Mouse (Mus musculus): ENCODE results near the gene Enpp3. TPM values are rescaled to one million over a fixed set of nuclear protein-coding genes. Genes with fewer than 3 reads are reported as not detected.
A peak's percentile ranks its signal among the peaks of the same experiment; 100 is the strongest.

Enpp3 gene
- total RNA-seq (2021): under 1 TPM; 0.32 to 0.56 TPM
- long read RNA-seq: 0 reads

DNA sequence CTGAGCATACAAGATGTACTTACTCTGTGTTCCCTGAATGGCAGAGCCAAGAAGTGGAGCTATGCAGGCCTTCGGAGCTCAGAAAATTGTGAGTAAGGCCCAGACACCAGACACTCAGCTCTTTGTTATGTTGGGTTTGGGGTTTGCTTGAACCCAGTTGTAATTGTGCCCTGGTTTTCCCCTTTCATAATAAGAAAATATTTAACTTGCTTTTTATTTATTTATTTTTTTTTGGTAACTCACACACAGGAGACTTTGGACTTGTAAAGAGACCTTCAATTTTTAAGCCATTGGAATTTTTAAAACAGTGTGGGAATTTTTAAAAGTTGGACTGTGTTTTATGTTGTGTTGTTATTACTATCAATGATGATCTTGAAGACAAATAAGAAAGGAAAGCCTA lies at the start of gene Enpp3:
Enpp3 (minus strand) TSS at position 148 of the 400 bp plus-strand sequence.
- no peak for DNase-seq (ENCODE audit: low spot score in 2 of 2)

DNA sequence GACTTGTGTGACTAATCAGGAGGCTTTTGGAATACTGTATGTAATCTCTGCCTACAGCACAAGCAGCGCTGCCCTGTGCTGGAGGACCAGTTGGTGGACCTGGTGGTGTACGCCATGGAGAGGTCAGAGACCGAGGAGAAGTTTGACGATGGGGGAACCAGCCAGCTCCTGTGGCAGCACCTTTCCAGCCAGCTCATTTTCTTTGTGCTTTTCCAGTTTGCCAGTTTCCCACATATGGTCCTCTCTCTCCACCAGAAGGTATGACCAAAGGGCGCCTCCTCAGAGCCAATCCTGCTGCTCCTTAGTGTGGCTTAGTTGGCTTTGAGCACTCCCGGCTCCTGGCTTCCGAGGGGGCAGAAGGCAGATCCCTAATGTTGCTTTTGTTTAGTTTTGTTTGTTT lies 45.7 kb upstream of the Enpp3 start:
- DNase-seq (ENCODE audit: low spot score in 2 of 2): no peak

DNA sequence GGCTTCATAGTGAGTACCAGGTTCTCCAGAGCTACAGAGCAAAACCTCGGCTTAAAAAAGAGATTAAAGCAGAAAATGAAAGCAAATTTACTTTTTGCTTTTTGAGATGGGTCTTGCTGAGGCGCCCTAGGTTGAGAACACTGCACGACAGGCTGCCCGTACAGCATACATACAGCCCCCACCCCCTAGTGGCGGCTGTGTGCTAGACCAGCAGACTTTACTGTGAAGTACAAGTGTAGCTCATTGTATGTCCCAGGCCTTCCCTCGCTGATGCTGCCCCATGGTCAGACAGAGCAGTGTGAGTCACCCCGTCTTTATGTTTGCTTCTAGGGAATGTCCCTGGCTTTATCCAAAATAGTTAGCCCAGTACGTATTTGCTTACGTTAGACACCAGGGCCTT lies 43.4 kb upstream of the Enpp3 start:
- peak in 1 of 2 experiments; percentile 17 for DNase-seq (ENCODE audit: low spot score in 2 of 2)

DNA sequence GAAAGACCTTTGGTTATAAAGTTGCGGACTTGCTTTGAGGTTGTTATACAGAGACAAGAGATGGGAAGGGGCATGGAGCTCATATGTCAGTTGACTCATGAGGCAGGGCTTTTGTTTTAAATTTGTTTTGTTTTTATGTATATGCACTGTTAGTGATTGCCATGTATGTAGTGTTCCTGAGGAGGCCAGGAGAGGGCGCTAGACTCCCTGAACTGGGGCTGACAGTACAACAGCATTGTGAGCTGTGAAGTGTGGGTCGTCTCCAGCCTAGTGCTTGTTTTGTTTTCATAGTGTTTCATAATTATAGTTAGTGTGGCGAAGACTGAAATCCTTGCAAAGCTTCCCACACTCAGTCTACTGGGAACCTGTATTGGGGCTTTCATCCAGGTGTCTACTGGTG lies 31.0 kb upstream of the Enpp3 start:
- no peak for DNase-seq (ENCODE audit: low spot score in 2 of 2)

DNA sequence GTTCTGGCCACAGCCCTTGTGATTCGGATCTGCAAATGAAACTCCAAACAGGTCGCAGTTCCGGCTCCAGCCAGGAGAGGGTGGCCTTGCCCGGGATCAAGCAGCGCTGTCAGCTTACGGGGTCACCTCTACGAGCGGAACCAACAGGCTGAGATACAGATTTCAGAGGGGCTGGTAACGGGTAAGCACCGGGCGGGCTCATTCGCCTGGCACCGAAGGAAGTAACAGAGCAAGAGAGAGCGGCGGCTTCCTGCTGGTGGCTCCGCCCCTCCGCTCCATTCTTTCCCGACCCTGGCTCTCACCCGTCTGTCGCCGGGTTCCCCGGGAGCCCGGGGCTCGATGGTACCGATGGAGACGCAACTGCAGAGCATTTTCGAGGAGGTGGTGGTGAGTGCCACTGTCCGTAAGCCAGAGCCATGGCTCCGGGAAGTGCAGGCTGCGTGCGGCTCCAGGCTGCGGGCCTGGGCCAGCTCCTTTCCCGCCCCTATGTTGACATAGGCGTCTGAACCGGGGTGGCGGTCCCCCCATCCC lies 27.2 kb upstream of the Enpp3 start, which contains the start of gene Med23:
Med23 (plus strand) TSS at position 227 of the 531 bp plus-strand sequence.
- DNase-seq (ENCODE audit: low spot score in 2 of 2): peak; percentile 97 to 100

DNA sequence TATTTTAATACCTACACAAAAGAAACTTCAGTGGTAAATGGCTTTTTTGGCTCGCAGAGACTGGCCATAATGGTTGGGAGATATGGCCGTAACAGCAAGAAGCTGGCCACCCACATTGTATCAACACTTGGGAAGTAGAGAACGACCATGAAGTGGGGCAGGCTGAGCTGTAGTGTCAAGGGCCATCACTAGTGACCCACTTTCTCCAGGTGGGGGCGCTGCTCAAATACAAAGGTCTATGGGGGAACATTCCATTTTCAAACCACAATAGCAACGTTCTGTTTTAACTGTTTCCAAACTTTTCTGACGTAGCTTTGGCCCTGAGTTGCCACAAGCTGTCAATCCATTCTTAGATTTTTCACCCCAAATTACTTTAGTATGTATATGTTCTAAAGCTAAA lies 21.8 kb upstream of the Enpp3 start:
- no peak for DNase-seq (ENCODE audit: low spot score in 2 of 2)

DNA sequence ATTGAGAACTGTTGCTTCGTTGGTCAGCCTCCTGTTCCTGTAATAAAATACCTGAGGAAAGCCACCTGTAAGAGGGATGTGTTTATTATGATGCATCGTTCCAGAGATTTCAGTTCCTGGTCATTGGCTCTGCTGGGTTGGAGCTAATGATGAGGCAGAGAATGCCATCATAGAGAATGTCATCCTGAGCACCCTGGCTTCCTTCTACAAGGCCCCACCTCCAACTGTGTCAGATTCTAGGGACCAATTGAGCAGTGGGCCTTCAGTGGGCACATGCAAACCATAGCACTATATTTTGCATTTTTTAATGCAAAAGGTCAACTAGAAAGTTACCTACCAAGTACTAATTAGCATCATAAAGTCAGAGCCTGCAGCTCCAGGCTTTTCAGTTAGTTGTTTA lies 20.5 kb upstream of the Enpp3 start:
- DNase-seq (ENCODE audit: low spot score in 2 of 2): no peak

DNA sequence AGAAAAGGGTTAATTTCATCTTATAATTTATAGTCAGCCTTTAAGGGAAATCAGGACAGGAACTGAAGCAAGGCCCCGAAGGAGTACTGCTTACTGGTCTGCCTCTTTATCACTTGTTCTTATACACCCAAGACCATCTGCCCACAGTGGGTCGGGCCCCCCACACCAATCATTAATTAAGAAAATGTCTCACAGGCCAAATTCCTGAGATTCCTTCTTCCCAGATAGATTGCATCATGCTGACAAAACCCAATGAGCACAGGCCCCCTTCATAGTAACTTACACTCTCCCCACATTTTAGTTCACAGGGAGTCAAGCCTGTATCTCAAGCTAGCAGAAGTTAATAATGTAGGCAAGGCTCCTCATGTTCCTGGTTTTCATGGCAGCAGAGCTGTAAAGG lies 625 bp downstream of the Enpp3 start:
- no peak for DNase-seq (ENCODE audit: low spot score in 2 of 2)

DNA sequence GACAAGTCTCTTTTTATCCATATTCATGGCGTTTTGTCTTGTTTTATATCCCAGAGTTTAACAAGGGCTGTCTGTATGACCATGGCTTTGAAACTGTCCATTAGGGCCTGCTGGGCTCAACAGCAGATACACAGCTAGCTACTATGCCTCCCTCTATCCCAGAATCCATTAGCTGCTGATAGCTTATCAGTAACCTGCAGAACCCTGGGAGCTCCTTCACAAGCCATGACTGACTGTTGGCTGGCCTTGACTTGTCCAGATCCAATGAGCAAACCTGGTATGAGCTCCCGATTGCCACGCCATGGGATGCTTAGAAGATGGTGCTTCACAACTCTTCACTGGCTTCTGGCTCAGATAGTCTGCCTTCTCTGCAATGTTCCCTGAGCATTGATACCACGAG lies 1.8 kb downstream of the Enpp3 start:
- no peak for DNase-seq (ENCODE audit: low spot score in 2 of 2)

DNA sequence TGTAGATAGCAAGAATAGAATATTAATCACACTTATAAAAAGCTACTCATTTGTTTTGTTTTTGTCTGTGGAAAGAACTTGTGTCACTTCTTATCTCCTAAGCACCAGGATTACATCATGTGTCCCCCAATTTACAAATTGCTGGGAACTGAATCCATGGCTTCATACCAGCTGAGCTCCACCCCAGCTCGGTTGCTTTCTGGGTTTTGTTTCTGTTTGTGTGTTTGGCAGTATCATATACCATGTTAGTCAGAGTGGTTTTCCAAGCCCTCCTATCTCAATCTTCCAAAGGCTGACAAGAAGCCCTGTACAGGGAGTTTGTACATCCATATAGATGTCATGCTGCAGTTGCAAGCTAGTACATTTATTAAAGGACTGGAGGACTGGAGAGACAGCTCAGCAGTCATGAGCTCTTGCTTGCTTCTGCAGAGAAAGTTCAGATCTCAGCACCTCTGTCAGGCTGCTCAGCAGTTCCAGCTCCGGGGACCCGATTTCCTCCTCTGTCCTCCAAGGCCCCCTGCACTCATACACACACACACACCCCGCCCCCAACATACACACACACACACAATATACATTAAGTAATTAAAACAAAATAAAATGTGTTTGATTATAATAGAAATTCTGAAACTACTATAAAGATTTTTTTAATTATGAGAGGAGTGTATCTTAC lies 6.1 kb downstream of the Enpp3 start:
- DNase-seq (ENCODE audit: low spot score in 2 of 2): no peak

DNA sequence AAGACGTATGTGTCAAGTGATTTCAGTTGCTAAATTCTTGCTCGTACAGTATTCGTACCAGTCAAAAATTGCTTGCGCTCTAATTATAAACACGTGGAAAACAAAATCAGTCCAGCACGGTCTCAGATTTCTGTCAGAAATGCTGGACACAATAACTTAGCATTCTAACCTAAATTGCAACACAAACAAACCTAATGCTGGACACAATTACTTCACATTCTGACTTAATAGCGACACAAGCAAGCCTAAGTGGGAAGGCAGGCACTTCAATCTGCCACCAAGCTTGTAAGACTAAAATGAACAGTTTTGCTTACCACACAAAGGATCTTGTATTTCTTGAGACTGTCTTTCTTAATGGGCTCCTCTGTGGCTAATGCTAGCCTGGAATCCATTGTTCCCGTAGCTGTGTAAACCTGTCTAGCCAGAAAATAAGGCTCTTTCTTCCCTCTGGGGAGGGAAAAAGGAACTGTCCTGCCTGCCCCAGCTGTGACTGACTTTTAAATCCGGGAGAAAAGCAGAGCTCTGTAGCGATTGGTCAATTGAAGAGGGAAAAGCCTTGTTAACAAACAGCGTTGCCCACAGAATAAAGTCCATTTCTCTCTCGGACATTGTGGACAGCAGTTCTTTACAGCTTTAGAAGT lies 6.8 kb downstream of the Enpp3 start:
- no peak for DNase-seq (ENCODE audit: low spot score in 2 of 2)

DNA sequence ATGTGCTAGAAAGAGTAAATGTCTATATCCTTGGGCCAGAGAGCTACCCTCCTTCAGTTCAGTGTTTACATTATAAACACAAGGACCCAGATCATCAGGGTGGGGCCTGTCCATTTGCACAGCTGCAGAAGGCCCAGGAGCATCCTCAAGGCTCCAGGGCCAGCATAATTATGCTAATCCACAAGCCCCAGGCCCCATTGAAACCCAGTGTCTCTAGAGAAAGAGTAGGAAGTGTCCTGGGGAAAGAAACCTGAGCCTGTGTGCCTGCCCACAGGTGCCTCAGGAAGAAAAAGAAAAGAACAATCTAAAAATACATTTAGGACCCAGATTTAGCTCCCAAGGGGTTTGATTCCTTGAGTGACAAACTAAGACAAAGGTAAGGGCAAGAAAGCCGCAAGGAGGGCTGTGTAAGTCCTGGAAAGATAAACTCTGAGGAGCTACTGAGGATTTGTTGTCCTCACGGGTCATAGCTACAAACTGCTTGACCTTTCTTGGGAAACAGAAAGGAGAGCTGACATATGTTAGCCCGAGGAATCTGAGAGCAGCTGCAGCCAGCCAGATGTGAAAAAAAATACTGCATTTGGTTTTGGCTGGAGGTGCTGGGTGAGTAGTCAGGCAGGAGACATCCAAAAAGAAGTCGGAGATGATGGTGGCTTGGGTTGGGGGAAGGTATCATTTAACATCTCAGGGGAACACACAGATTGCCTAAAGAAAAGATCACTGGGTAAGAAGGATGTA lies 7.8 kb downstream of the Enpp3 start:
- no peak for DNase-seq (ENCODE audit: low spot score in 2 of 2)

DNA sequence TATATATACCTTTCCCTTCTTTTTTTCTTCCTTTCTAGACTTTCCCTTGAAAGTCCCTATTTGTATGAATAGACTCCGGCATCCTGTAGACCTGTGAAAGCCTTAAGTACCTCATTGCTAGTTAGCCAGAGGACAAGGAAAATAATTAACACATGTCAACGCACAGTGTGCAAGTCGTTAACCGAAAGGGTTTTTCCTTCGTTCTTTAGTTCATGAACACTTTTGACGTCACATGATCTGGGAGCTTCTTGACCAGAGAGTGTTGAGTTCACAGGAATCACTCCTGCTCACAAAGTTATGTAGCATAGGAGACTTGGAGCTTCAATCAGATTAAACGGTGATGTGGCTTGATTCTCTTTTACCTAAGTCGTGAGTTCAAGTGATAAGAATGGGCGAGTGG lies 10.3 kb downstream of the Enpp3 start:
- no peak for DNase-seq (ENCODE audit: low spot score in 2 of 2)

DNA sequence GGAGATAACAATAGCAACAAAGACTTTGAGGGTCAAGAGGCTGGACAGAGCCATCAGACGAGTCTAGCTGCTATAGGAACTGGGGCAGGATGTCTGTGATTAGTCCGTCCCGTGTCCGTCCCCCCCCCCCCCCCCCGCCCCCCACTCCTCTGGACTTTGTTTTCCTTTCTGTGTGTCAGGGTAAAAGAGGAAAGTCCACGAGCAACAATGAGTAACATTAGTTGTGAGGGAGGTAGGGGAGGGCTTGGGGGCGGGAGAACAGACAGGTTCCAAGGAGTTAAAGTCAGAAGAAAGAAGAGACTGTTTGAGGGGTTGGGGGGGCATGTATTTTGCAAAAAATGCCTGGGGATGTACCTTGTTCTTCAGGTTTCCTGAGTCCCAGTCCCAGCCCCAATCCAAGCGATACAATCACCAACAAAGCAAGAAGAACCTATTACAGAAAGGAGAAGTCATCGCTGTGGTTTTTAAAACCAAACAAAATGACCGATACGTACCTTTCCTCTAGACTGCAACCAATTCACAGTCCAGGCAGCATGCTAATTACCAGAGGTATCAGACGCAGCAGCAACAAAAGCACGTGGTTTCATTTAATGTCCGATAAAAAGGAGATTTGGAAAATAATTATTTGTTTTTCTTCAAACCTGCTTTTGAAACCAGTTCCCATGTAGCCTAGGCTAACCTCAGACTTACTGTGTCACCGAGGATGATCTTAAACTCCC lies 11.1 kb downstream of the Enpp3 start:
- DNase-seq (ENCODE audit: low spot score in 2 of 2): no peak

DNA sequence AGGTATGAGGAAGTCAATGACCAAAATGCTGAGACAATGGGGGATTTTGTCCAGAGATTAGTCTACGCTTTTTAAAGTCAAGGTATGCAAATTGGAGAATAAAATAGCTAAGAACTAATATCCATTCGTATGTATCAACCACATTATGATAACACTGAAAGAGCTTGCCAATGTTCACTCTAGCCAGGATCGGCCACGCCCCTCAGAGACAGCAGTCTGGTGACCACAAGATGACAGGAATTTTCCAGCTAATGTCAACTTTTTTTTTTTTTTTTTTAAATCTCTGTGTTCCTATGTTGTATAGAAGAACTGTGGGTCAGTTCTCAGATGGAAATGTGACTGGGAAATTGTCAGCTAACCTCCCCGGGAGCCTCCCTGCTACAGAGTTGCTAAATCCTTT lies 12.2 kb downstream of the Enpp3 start:
- DNase-seq (ENCODE audit: low spot score in 2 of 2): no peak

DNA sequence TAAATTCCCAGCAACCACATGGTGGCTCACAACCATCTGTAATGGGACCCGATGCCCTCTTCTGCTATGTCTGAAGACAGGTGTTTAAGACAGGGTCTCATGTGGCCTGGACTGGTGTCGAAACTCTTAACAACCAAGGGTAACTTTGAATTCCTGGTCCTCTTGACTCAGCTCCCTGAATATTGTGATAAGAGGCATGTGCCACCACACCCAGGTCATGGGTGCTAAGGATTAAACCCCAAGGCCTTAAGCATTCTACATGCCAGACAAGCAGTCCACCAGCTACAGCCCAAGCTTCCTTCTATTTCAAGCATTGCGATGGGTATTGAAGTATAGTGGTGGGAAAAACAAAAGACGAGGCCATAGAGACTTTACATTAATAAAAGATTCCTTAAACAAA lies 14.5 kb downstream of the Enpp3 start:
- DNase-seq (ENCODE audit: low spot score in 2 of 2): no peak

DNA sequence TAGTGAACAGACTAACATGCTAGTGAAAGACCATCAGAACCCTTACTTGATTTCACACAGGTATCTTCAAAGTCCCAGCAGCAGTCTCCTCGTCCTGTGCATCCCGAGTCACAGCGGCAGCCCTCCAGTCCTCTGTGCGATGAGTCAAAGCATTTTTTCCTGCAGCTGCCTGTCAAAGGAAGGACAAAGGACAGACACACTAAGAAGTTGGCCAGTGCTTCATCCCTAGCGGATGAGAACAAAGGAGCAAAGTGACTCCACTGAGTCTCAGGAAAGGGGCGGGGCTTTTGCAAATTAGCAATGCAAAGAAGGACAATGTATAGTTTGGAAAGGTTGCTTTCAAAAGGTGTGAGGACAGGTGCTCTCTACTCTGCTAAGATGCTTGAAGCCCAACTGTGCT lies 16.5 kb downstream of the Enpp3 start:
- DNase-seq (ENCODE audit: low spot score in 2 of 2): no peak

DNA sequence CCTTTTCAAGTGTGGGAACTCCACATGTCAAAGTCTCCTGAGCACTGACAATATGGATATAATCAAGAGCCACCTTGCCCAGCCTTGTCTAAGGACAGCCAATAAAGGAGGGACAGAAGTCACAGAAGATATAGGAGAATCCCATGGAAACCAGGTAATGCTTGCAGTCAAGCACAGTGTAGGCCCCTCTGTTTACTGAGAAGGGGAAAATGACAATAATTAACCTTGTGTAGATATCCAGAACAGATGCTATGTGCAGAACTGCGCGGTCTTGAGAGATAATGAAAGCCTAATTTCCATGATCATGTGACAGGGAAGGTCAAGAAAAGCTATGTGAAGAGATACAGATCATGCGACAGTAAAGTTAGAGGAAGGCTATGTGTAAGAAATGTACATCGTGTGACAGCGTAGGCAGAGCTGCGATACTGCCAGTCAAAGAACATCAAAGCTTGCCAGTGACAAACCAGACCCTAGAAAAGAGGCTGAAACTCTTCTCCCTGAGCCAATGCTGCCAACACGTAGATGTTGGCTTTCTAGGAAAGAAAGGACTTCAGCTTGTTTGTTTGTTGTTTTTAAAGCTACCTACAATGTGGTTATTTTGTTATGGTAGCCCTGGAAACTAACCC lies 17.1 kb downstream of the Enpp3 start:
- DNase-seq (ENCODE audit: low spot score in 2 of 2): no peak

DNA sequence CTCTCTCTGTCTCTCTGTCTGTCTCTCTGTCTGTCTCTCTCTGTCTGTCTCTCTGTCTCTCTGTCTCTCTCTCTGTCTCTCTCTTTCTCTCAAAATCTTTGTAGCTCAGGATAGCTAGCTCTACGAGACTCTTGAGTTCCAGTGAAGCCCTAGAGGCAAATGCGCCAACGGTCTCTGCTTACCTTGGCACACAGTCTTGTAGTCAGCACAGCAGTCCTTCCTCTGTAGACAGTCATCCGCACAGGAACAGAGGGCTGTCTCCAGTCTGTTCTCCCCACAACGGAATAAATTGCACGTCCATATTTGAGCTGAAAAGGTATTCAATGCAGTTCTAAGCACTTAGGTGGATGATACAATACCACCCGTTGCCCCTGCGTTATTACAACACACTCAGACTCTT lies 18.0 kb downstream of the Enpp3 start:
- no peak for DNase-seq (ENCODE audit: low spot score in 2 of 2)

DNA sequence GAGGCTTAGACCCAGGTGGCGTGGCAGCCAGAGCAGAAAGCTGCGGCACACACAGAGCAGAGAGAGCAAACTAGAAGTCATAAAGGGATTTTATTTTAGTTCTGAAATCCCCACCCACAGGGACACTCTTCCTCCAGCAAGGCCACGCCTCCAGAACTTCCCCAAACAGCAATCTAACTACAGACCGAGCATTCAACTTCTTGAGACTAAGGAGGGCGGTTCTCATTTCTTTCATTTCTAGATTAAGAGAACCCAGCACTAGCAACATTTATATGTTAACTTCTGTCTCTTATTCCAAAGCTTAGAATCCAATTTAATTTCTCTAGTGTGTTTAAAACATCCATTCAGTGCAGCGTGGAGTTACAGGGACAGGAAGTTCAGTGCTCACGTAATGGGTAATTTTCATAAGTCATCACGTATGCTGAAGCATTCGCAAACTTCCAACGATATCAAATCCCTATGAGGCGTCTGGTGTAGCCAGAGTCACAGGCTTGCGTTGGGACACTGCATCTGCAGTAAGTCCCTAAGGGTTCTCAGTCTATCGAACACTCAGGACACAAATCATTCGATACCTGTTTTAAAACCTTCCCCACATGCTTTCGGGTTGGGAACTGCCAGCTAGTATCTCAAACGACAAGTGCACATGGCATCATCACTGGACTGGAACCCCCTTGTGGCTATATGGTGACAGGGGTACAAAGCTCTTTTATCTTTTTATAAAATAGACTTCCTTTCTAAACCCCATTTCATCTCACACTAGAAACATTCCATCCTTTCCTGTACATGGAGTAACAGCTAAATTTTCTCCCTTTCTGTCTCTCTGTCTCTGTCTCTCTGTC lies 18.7 kb downstream of the Enpp3 start:
- no peak for DNase-seq (ENCODE audit: low spot score in 2 of 2)
